Mouse (Mus musculus) neural tube, embryonic 15.5 days (tissue): ENCODE data around the gene Nr1h2. TPM values are rescaled to one million over a fixed set of nuclear protein-coding genes. Genes with fewer than 3 reads are reported as not detected.

Experiments used
- ATAC-seq: fragments of 200-750 bp; cut with Nextera tagmentation; 2 replicates; pipeline ENCODE4 v1.8.0; 2017; ENCODE audit warnings: mild to moderate bottlenecking, moderate TSS enrichment, moderate library complexity; ENCODE audit not compliant: low FRiP score
- H3K27ac ChIP-seq: fragments of 300-500 bp; sonication (generic); replicated peaks from 2 replicates; pipeline ENCODE4 v1.5.1; 2015; ENCODE audit warnings: mild to moderate bottlenecking, inconsistent platforms
- H3K27me3 ChIP-seq: fragments of 300-500 bp; sonication (generic); replicated peaks from 2 replicates; pipeline ENCODE4 v1.6.1; 2015; ENCODE audit warnings: inconsistent platforms
- H3K36me3 ChIP-seq: fragments of 300-500 bp; sonication (generic); 2 replicates; pipeline ENCODE4 v1.6.1; 2015; ENCODE audit warnings: inconsistent platforms
- H3K4me1 ChIP-seq: fragments of 300-500 bp; sonication (generic); 2 replicates; pipeline ENCODE4 v1.6.1; 2015; ENCODE audit warnings: inconsistent platforms
- H3K4me2 ChIP-seq: fragments of 300-500 bp; sonication (generic); 2 replicates; pipeline ENCODE4 v1.6.1; 2015; ENCODE audit warnings: inconsistent platforms, mild to moderate bottlenecking, moderate library complexity
- H3K4me3 ChIP-seq: fragments of 300-500 bp; sonication (generic); replicated peaks from 2 replicates; pipeline ENCODE4 v1.5.1; 2015; ENCODE audit warnings: mild to moderate bottlenecking, inconsistent platforms
- H3K9ac ChIP-seq: fragments of 300-500 bp; sonication (generic); replicated peaks from 2 replicates; pipeline ENCODE4 v1.6.1; 2015; ENCODE audit warnings: mild to moderate bottlenecking, inconsistent platforms
- H3K9me3 ChIP-seq: fragments of 300-500 bp; sonication (generic); replicated peaks from 2 replicates; pipeline ENCODE4 v1.6.1; 2016; ENCODE audit warnings: inconsistent platforms
- WGBS: fragments of 180-500 bp; shearing (Covaris S2); methylation state at CpG from one replicate; pipeline ENCODE4 v1.1.7; 2015; ENCODE audit warnings: mixed read lengths; 5-methylcytosine and 5-hydroxymethylcytosine counted together
- polyA plus RNA-seq: library from polyadenylated mRNA; unstranded; fragments of >200 nt; fragmentation: Nextera tagmentation; extraction: Ambion mirVana; gene quantifications from 2 replicates; pipeline ENCODE4 v1.2.1, GENCODE M21; 2015

Gene Nr1h2
- polyA plus RNA-seq, 1 experiment from 2014 or later, result 54.0 TPM

- no peak for ATAC-seq
- 92% methylated on average over 6 of the region's 6 CpGs for WGBS
Observed at GRCm38 (mm10) chr7:44584921-44585320, 31.2 kb upstream of the Nr1h2 start.

GRCm38 (mm10) chr7:44584265-44584804 lies 30.6 kb upstream of the Nr1h2 start:
- H3K27ac ChIP-seq, result no peak overlapping the region
- H3K36me3 ChIP-seq, result no peaks in the 10 kb centered on the region
- no peak for ATAC-seq
- no peak overlapping the region for H3K4me2 ChIP-seq
- WGBS, result 87% methylated on average over 4 of the region's 4 CpGs
- no peak overlapping the region for H3K4me3 ChIP-seq
- H3K27me3 ChIP-seq, result 0 out of 2 replicates have a peak, but pooled peaks cover 3% of the 10 kb centered on the region
- H3K9ac ChIP-seq, result no peak overlapping the region
- no peaks in the 10 kb centered on the region for H3K9me3 ChIP-seq
- peaks cover 28% of the 10 kb centered on the region for H3K4me1 ChIP-seq

More at GRCm38 (mm10) chr7:44584921-44585320, 31.2 kb upstream of the Nr1h2 start:
- Histone ChIP-seq H3K4me3 (no peak overlapping the region), H3K4me1 (peaks cover 34% of the 10 kb centered on the region), H3K9me3 (no peaks in the 10 kb centered on the region), H3K27me3 (0 out of 2 replicates have a peak, but pooled peaks cover 3% of the 10 kb centered on the region), H3K36me3 (no peaks in the 10 kb centered on the region), H3K4me2 (no peak overlapping the region), H3K9ac (no peak overlapping the region), H3K27ac (no peak overlapping the region)

GRCm38 (mm10) chr7:44583146-44583545 lies 29.4 kb upstream of the Nr1h2 start:
- H3K9me3 ChIP-seq, result no peaks in the 10 kb centered on the region
- no peak overlapping the region for H3K4me2 ChIP-seq
- 0 out of 2 replicates have a peak, but pooled peaks cover 3% of the 10 kb centered on the region for H3K27me3 ChIP-seq
- ATAC-seq, result no peak
- no peaks in the 10 kb centered on the region for H3K36me3 ChIP-seq
- peaks cover 22% of the 10 kb centered on the region for H3K4me1 ChIP-seq
- no peak overlapping the region for H3K27ac ChIP-seq
- H3K9ac ChIP-seq, result no peak overlapping the region
- no peak overlapping the region for H3K4me3 ChIP-seq
- 76% methylated on average over 1 of the region's 1 CpGs for WGBS

- H3K9me3 ChIP-seq, result no peaks in the 10 kb centered on the region
- no peak for ATAC-seq
- H3K4me1 ChIP-seq, result peaks cover 17% of the 10 kb centered on the region
- no peak overlapping the region for H3K4me3 ChIP-seq
- H3K4me2 ChIP-seq, result no peak overlapping the region
- H3K27ac ChIP-seq, result no peak overlapping the region
- 0 out of 2 replicates have a peak, but pooled peaks cover 3% of the 10 kb centered on the region for H3K27me3 ChIP-seq
- H3K9ac ChIP-seq, result no peak overlapping the region
- H3K36me3 ChIP-seq, result no peaks in the 10 kb centered on the region
- WGBS, result 84% methylated on average over 5 of the region's 5 CpGs
Observed at GRCm38 (mm10) chr7:44582709-44583108, 29.0 kb upstream of the Nr1h2 start.

- 0 out of 2 replicates have a peak, but pooled peaks cover 3% of the 10 kb centered on the region for H3K27me3 ChIP-seq
- WGBS, result 86% methylated on average over 6 of the region's 6 CpGs
- H3K4me2 ChIP-seq, result no peak overlapping the region
- no peak for ATAC-seq
- H3K4me1 ChIP-seq, result peaks cover 8% of the 10 kb centered on the region
- no peaks in the 10 kb centered on the region for H3K36me3 ChIP-seq
- H3K9me3 ChIP-seq, result no peaks in the 10 kb centered on the region
- H3K4me3 ChIP-seq, result no peak overlapping the region
- no peak overlapping the region for H3K27ac ChIP-seq
- H3K9ac ChIP-seq, result no peak overlapping the region
Observed at GRCm38 (mm10) chr7:44581637-44582036, 27.9 kb upstream of the Nr1h2 start.

- no peak overlapping the region for H3K9ac ChIP-seq
- WGBS, result 54% methylated on average over 5 of the region's 5 CpGs
- ATAC-seq, result no peak
Observed at GRCm38 (mm10) chr7:44576333-44576844, 22.6 kb upstream of the Nr1h2 start.

GRCm38 (mm10) chr7:44572956-44573484 lies 19.3 kb upstream of the Nr1h2 start:
- Histone ChIP-seq H3K4me1 (no peaks in the 10 kb centered on the region), H3K9ac (no peak overlapping the region), H3K27me3 (no peaks in the 10 kb centered on the region), H3K36me3 (no peaks in the 10 kb centered on the region), H3K4me3 (no peak overlapping the region), H3K4me2 (no peak overlapping the region), H3K27ac (no peak overlapping the region), H3K9me3 (no peaks in the 10 kb centered on the region)
- WGBS, result 84% methylated on average over 5 of the region's 5 CpGs
- ATAC-seq, result no peak

More at GRCm38 (mm10) chr7:44576333-44576844, 22.6 kb upstream of the Nr1h2 start:
- no peaks in the 10 kb centered on the region for H3K36me3 ChIP-seq
- H3K4me2 ChIP-seq, result no peak overlapping the region
- H3K4me1 ChIP-seq, result no peaks in the 10 kb centered on the region
- H3K9me3 ChIP-seq, result no peaks in the 10 kb centered on the region
- H3K27ac ChIP-seq, result no peak overlapping the region
- H3K4me3 ChIP-seq, result no peak overlapping the region
- H3K27me3 ChIP-seq, result no peaks in the 10 kb centered on the region

GRCm38 (mm10) chr7:44572213-44572701 lies 18.5 kb upstream of the Nr1h2 start, which contains the start of gene Napsa:
TSS of gene Napsa (plus strand) at chr7:44572380.
- Histone ChIP-seq H3K27ac (no peak within 1 kb of the TSS), H3K9me3 (no peaks in the 10 kb centered on the region), H3K9ac (no peak within 1 kb of the TSS), H3K4me3 (no peak within 1 kb of the TSS), H3K4me1 (no peaks in the 10 kb centered on the region), H3K36me3 (no peaks in the 10 kb centered on the region), H3K4me2 (no peak within 1 kb of the TSS), H3K27me3 (no peaks in the 10 kb centered on the region)
- 37% methylated on average over 5 of the region's 7 CpGs for WGBS
- ATAC-seq, result no peak

GRCm38 (mm10) chr7:44571811-44572210 lies 18.1 kb upstream of the Nr1h2 start:
- Histone ChIP-seq H3K4me3 (no peak overlapping the region), H3K36me3 (no peaks in the 10 kb centered on the region), H3K27me3 (no peaks in the 10 kb centered on the region), H3K9me3 (no peaks in the 10 kb centered on the region), H3K4me2 (no peak overlapping the region), H3K4me1 (no peaks in the 10 kb centered on the region), H3K27ac (no peak overlapping the region), H3K9ac (no peak overlapping the region)
- no peak for ATAC-seq
- WGBS, result 66% methylated on average over 4 of the region's 4 CpGs

- H3K27ac ChIP-seq, result no peak overlapping the region
- WGBS, result 90% methylated on average over 6 of the region's 6 CpGs
Observed at GRCm38 (mm10) chr7:44570989-44571388, 17.2 kb upstream of the Nr1h2 start.

GRCm38 (mm10) chr7:44568803-44569202 lies 15.1 kb upstream of the Nr1h2 start:
- H3K27ac ChIP-seq, result no peak overlapping the region
- H3K27me3 ChIP-seq, result no peaks in the 10 kb centered on the region
- H3K9ac ChIP-seq, result no peak overlapping the region

More at GRCm38 (mm10) chr7:44570989-44571388, 17.2 kb upstream of the Nr1h2 start:
- no peak for ATAC-seq
- H3K4me1 ChIP-seq, result no peaks in the 10 kb centered on the region
- H3K4me3 ChIP-seq, result no peak overlapping the region
- H3K9ac ChIP-seq, result no peak overlapping the region
- H3K27me3 ChIP-seq, result no peaks in the 10 kb centered on the region
- H3K9me3 ChIP-seq, result no peaks in the 10 kb centered on the region
- no peak overlapping the region for H3K4me2 ChIP-seq
- H3K36me3 ChIP-seq, result no peaks in the 10 kb centered on the region

GRCm38 (mm10) chr7:44565414-44565813 lies 11.7 kb upstream of the Nr1h2 start:
- Histone ChIP-seq H3K4me2 (no peak overlapping the region), H3K9ac (no peak overlapping the region), H3K4me3 (no peak overlapping the region), H3K27me3 (0 out of 2 replicates have a peak, but pooled peaks cover 2% of the 10 kb centered on the region), H3K27ac (no peak overlapping the region), H3K9me3 (no peaks in the 10 kb centered on the region), H3K36me3 (no peaks in the 10 kb centered on the region), H3K4me1 (no peaks in the 10 kb centered on the region)
- WGBS, result 74% methylated on average over 6 of the region's 6 CpGs
- no peak for ATAC-seq

More at GRCm38 (mm10) chr7:44568803-44569202, 15.1 kb upstream of the Nr1h2 start:
- 82% methylated on average over 9 of the region's 9 CpGs for WGBS
- Histone ChIP-seq H3K36me3 (no peaks in the 10 kb centered on the region), H3K4me3 (no peak overlapping the region), H3K4me2 (no peak overlapping the region), H3K4me1 (no peaks in the 10 kb centered on the region), H3K9me3 (no peaks in the 10 kb centered on the region)
- no peak for ATAC-seq
